Mouse (Mus musculus) liver, embryonic 11.5 days (tissue): ENCODE results near the gene Ppp1r3e. TPM values are rescaled to one million over a fixed set of nuclear protein-coding genes. Genes with fewer than 3 reads are reported as not detected.

Experiments
- ATAC-seq: fragments of 200-750 bp; cut with Nextera tagmentation; replicated peaks from 2 replicates; pipeline ENCODE4 v1.8.0; 2017; ENCODE audit warnings: moderate number of reproducible peaks, mild to moderate bottlenecking, moderate TSS enrichment, moderate library complexity; ENCODE audit not compliant: low FRiP score
- DNase-seq: peaks from one replicate; pipeline ENCODE4 v3.0.0-alpha.2; 2017; ENCODE audit warnings: low spot score
- H3K27ac ChIP-seq: fragments of 300-500 bp; sonication (generic); 2 replicates; pipeline ENCODE4 v1.5.1; 2014; ENCODE audit warnings: mild to moderate bottlenecking, low read depth, low read length, control low read depth
- H3K27me3 ChIP-seq: fragments of 300-500 bp; sonication (generic); replicated peaks from 2 replicates; pipeline ENCODE4 v1.6.1; 2014; ENCODE audit warnings: low read length, mixed read lengths; ENCODE audit not compliant: control insufficient read depth, insufficient read depth
- H3K36me3 ChIP-seq: fragments of 300-500 bp; sonication (generic); 2 replicates; pipeline ENCODE4 v1.6.1; 2014; ENCODE audit warnings: mild to moderate bottlenecking, low read length, moderate library complexity, mixed read lengths; ENCODE audit not compliant: control insufficient read depth, insufficient read depth
- H3K4me1 ChIP-seq: fragments of 300-500 bp; sonication (generic); replicated peaks from 2 replicates; pipeline ENCODE4 v1.6.1; 2014; ENCODE audit warnings: low read length, mixed read lengths; ENCODE audit not compliant: control insufficient read depth, insufficient read depth
- H3K4me2 ChIP-seq: fragments of 300-500 bp; sonication (generic); 2 replicates; pipeline ENCODE4 v1.6.1; 2014; ENCODE audit warnings: mild to moderate bottlenecking, control low read depth, moderate library complexity
- H3K4me3 ChIP-seq: fragments of 300-500 bp; sonication (generic); 2 replicates; pipeline ENCODE4 v1.5.1; 2014; ENCODE audit warnings: low read depth, low read length, control low read depth
- H3K9ac ChIP-seq: fragments of 300-500 bp; sonication (generic); 2 replicates; pipeline ENCODE4 v1.6.1; 2014; ENCODE audit warnings: low read depth, low read length, control low read depth
- H3K9me3 ChIP-seq: fragments of 300-500 bp; sonication (generic); 2 replicates; pipeline ENCODE4 v1.6.1; 2016; ENCODE audit warnings: low read length, inconsistent platforms, mixed read lengths; ENCODE audit not compliant: control insufficient read depth
- WGBS: fragments of 180-500 bp; shearing (Covaris S2); extraction: QIAGEN DNeasy Blood & Tissue Kit; methylation state at CpG from one replicate; pipeline ENCODE4 v1.1.7; 2014; 5-methylcytosine and 5-hydroxymethylcytosine counted together
- polyA plus RNA-seq: library from polyadenylated mRNA; unstranded; fragments of >200 nt; fragmentation: Nextera tagmentation; extraction: Ambion mirVana; gene quantifications from 2 replicates; pipeline ENCODE4 v1.2.1, GENCODE M21; 2014

Ppp1r3e gene
- polyA plus RNA-seq, 1 experiment from 2014 or later, result 1.1 TPM

GRCm38 (mm10) chr14:54885309-54885708, 8.0 kb upstream of the Ppp1r3e start:
- H3K4me3 ChIP-seq, result no peak overlapping the region
- H3K9ac ChIP-seq, result no peak overlapping the region
- 0 out of 2 replicates have a peak, but pooled peaks cover 2% of the 10 kb centered on the region for H3K36me3 ChIP-seq
- 85% methylated on average over 11 of the region's 11 CpGs for WGBS
- ATAC-seq (no peak), DNase-seq (no peak)
- no peak overlapping the region for H3K4me2 ChIP-seq
- peaks cover 10% of the 10 kb centered on the region; the same call in 1 of the 2 replicates for H3K4me1 ChIP-seq
- H3K27ac ChIP-seq, result no peak overlapping the region
- no peaks in the 10 kb centered on the region for H3K27me3 ChIP-seq
- H3K9me3 ChIP-seq, result no peaks in the 10 kb centered on the region

GRCm38 (mm10) chr14:54884022-54884712, 6.8 kb upstream of the Ppp1r3e start:
- 46% methylated on average over 21 of the region's 21 CpGs for WGBS
- no peaks in the 10 kb centered on the region for H3K27me3 ChIP-seq
- H3K9me3 ChIP-seq, result no peaks in the 10 kb centered on the region
- H3K9ac ChIP-seq, result peak overlapping the region; percentile 79
- H3K36me3 ChIP-seq, result 0 out of 2 replicates have a peak, but pooled peaks cover 2% of the 10 kb centered on the region
- peak overlapping the region; percentile 90 for H3K4me2 ChIP-seq
- peaks cover 10% of the 10 kb centered on the region; the same call in 1 of the 2 replicates for H3K4me1 ChIP-seq
- DNase-seq, result no peak
- H3K4me3 ChIP-seq, result peak overlapping the region; percentile 73
- no peak for ATAC-seq
- peak overlapping the region; percentile 75; the same call in 1 of the 2 replicates for H3K27ac ChIP-seq

- Histone ChIP-seq H3K4me1 (peaks cover 10% of the 10 kb centered on the region; the same call in 1 of the 2 replicates), H3K27me3 (no peaks in the 10 kb centered on the region)
- 2% methylated on average over 27 of the region's 27 CpGs for WGBS
These were observed 6.0 kb upstream of the Ppp1r3e start, which contains the start of the genes Bcl2l2 and Gm20521 for GRCm38 (mm10) chr14:54883154-54884021. Bcl2l2 (plus strand) TSS chr14:54883377. Gm20521 (plus strand) TSS chr14:54883441.

DNA sequence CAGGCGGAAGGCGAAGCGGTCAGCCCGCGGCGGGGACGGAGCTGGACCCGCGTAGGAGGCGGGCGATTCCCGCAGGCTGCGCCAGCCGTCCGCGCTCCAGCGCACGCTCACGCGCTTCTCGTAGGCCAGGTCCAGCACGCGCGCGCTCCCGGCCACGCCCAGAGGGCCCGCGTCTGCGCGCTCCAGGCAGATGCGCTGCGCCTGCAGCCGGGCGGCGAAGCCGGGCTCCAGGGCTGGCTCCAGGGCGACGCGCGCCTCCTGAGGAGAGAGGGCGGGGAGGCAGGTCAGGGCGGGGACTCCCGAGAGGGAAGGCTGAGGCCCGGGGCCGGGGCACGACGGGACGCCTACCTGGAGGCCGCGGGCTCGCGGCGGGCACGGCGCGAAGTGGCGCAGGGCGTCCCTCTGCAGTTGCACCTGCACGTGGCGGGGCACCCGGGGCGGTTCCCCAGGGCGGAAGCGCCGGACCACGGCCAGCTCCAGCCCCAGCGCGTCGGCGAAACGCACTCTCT, 757 bp downstream of the Ppp1r3e start:
- Histone ChIP-seq H3K36me3 (no peaks in the 10 kb centered on the region), H3K9me3 (no peaks in the 10 kb centered on the region), H3K27me3 (no peaks in the 10 kb centered on the region), H3K4me3 (peak overlapping the region; percentile 72), H3K27ac (peak overlapping the region; percentile 81), H3K9ac (peak overlapping the region; percentile 75), H3K4me2 (peak overlapping the region; percentile 100), H3K4me1 (peaks cover 13% of the 10 kb centered on the region)
- ATAC-seq, result peak; percentile 91
- DNase-seq, result peak; percentile 88
- WGBS, result under 1% methylated on average over 70 of the region's 72 CpGs

More at GRCm38 (mm10) chr14:54883154-54884021, 6.0 kb upstream of the Ppp1r3e start, which contains the start of the genes Bcl2l2 and Gm20521:
- peak within 1 kb of the TSS; percentile 75 for H3K27ac ChIP-seq
- ATAC-seq (peak; percentile 87), DNase-seq (peak; percentile 77)
- peak within 1 kb of the TSS; percentile 73 for H3K4me3 ChIP-seq
- H3K9ac ChIP-seq, result peak within 1 kb of the TSS; percentile 79
- peak within 1 kb of the TSS; percentile 90 for H3K4me2 ChIP-seq
- 0 out of 2 replicates have a peak, but pooled peaks cover 2% of the 10 kb centered on the region for H3K36me3 ChIP-seq
- no peaks in the 10 kb centered on the region for H3K9me3 ChIP-seq

GRCm38 (mm10) chr14:54875844-54876538, 1.4 kb downstream of the Ppp1r3e start:
- 3% methylated on average over 36 of the region's 36 CpGs for WGBS
- Histone ChIP-seq H3K9ac (peak overlapping the region; percentile 75), H3K4me1 (peaks cover 13% of the 10 kb centered on the region), H3K27me3 (no peaks in the 10 kb centered on the region), H3K9me3 (no peaks in the 10 kb centered on the region), H3K4me2 (peak overlapping the region; percentile 100), H3K4me3 (peak overlapping the region; percentile 72), H3K27ac (peak overlapping the region; percentile 81; the same call in 1 of the 2 replicates), H3K36me3 (no peaks in the 10 kb centered on the region)
- ATAC-seq, result peak; percentile 29
- DNase-seq, result no peak

DNA sequence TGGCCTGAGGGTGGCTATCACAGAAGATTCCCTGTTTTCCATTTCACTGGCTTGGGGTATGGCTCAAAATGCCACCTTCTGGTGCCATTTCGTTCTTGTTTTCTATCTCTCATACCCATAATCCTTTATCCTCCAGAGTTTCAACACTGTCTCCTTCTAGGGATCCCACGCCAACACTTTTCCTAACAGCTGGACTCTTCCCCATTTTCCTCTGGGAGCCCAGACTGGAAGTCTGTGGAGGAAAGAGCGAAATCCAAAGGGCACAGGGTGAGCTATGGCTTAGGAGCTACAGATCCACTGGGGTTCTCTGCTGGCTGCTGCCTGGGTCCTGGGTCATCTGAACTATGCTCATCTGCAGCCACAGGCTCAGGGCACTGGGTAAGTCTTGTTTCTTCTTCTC, 3.2 kb downstream of the Ppp1r3e start:
- 82% methylated on average over 3 of the region's 3 CpGs for WGBS
- Histone ChIP-seq H3K4me3 (no peak overlapping the region), H3K4me1 (peaks cover 13% of the 10 kb centered on the region), H3K9ac (no peak overlapping the region), H3K4me2 (no peak overlapping the region), H3K27me3 (no peaks in the 10 kb centered on the region), H3K36me3 (no peaks in the 10 kb centered on the region), H3K9me3 (no peaks in the 10 kb centered on the region), H3K27ac (no peak overlapping the region)
- ATAC-seq (no peak), DNase-seq (no peak)

DNA sequence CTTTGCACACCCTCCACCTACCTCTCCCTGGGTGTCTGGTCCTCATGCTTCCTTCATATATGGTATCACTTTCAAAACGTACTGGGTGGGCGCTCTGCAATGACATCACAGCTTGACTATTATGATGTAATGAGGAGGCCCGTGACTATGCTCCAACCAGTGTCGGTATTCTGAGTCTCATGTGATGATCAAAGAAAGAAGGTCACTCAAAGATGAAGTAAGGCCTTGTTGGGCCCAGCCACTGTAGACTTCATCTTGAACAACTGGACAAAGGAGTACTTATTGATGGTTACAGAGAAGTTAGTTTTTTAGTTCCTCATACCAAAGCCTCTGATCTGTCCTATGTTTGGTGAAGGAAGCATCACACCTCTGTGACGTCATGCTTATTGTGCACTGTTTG, 6.5 kb downstream of the Ppp1r3e start, which contains the start of gene Homez:
TSS of gene Homez (minus strand) at position 101 of the 400 bp plus-strand sequence.
- Histone ChIP-seq H3K4me1 (peaks cover 5% of the 10 kb centered on the region; the same call in 1 of the 2 replicates), H3K4me3 (no peak within 1 kb of the TSS), H3K9ac (no peak within 1 kb of the TSS), H3K9me3 (no peaks in the 10 kb centered on the region), H3K36me3 (no peaks in the 10 kb centered on the region), H3K27ac (no peak within 1 kb of the TSS), H3K4me2 (no peak within 1 kb of the TSS), H3K27me3 (no peaks in the 10 kb centered on the region)
- 79% methylated on average over 5 of the region's 5 CpGs for WGBS
- ATAC-seq (no peak), DNase-seq (no peak)

DNA sequence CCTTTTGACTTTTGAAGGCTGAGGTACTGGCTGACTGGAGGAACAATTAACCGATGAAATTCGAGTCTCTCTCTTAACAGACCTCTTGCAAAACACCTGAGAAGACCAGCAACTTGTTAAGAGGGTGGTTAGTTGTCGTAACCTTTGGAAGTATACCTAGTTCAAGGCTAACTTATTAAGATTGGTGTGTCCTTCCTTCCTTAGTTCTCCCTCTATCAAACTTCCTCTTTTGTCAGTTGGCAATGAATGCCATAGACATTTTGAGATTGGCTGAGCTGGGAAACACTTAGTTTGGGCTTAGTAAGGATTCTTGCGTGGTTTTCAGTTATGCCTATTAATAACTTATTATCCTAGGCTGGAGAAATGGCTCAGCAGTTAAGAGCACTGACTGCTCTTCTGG, 9.3 kb downstream of the Ppp1r3e start:
- no peak for DNase-seq
- WGBS, result 75% methylated on average over 4 of the region's 4 CpGs
- H3K4me3 ChIP-seq, result no peak overlapping the region

More for the DNA sequence above, 9.3 kb downstream of the Ppp1r3e start:
- Histone ChIP-seq H3K4me1 (no peaks in the 10 kb centered on the region; the same call in 1 of the 2 replicates), H3K27ac (no peak overlapping the region), H3K27me3 (no peaks in the 10 kb centered on the region), H3K36me3 (no peaks in the 10 kb centered on the region), H3K4me2 (no peak overlapping the region), H3K9ac (no peak overlapping the region), H3K9me3 (no peaks in the 10 kb centered on the region)
- ATAC-seq, result no peak
